Mouse (Mus musculus) hindbrain, embryonic 16.5 days (tissue): ENCODE data around the gene Gnas. TPM values are rescaled to one million over a fixed set of nuclear protein-coding genes. Genes with fewer than 3 reads are reported as not detected.

ENCODE experiments used
- ATAC-seq: fragments of 200-750 bp; cut with Nextera tagmentation; 2 replicates; pipeline ENCODE4 v1.8.0; 2017; ENCODE audit warnings: moderate TSS enrichment, moderate library complexity
- H3K27ac ChIP-seq: fragments of 300-500 bp; sonication (generic); 2 replicates; pipeline ENCODE4 v1.5.1; 2014; ENCODE audit warnings: low read depth, mild to moderate bottlenecking, control low read depth, low read length, moderate library complexity
- H3K27me3 ChIP-seq: fragments of 300-500 bp; sonication (generic); replicated peaks from 2 replicates; pipeline ENCODE4 v1.6.1; 2014; ENCODE audit warnings: low read length; ENCODE audit not compliant: control insufficient read depth, insufficient read depth
- H3K36me3 ChIP-seq: fragments of 300-500 bp; sonication (generic); 2 replicates; pipeline ENCODE4 v1.6.1; 2014; ENCODE audit warnings: mild to moderate bottlenecking, low read length, moderate library complexity, mixed read lengths; ENCODE audit not compliant: control insufficient read depth, insufficient read depth
- H3K4me1 ChIP-seq: fragments of 300-500 bp; sonication (generic); 2 replicates; pipeline ENCODE4 v1.6.1; 2014; ENCODE audit warnings: low read depth, low read length; ENCODE audit not compliant: control insufficient read depth, insufficient read depth
- H3K4me2 ChIP-seq: fragments of 300-500 bp; sonication (generic); 2 replicates; pipeline ENCODE4 v1.6.1; 2014; ENCODE audit warnings: mild to moderate bottlenecking, low read length, control low read depth, moderate library complexity
- H3K4me3 ChIP-seq: fragments of 300-500 bp; sonication (generic); 2 replicates; pipeline ENCODE4 v1.5.1; 2014; ENCODE audit warnings: mild to moderate bottlenecking, low read length, control low read depth, moderate library complexity
- H3K9ac ChIP-seq: fragments of 300-500 bp; sonication (generic); 2 replicates; pipeline ENCODE4 v1.6.1; 2014; ENCODE audit warnings: low read depth, mild to moderate bottlenecking, control low read depth, low read length, moderate library complexity
- H3K9me3 ChIP-seq: fragments of 300-500 bp; sonication (generic); 2 replicates; pipeline ENCODE4 v1.6.1; 2014; ENCODE audit warnings: mild to moderate bottlenecking, low read length, moderate library complexity; ENCODE audit not compliant: control insufficient read depth
- WGBS: fragments of 180-500 bp; shearing (Covaris S2); extraction: QIAGEN DNeasy Blood & Tissue Kit; methylation state at CpG from one replicate; pipeline ENCODE4 v1.1.7; 2014; 5-methylcytosine and 5-hydroxymethylcytosine counted together
- polyA plus RNA-seq: library from polyadenylated mRNA; unstranded; fragments of >200 nt; fragmentation: Nextera tagmentation; extraction: Ambion mirVana; gene quantifications from 2 replicates; pipeline ENCODE4 v1.2.1, GENCODE M21; 2015

Gnas gene
- polyA plus RNA-seq, 1 experiment from 2014 or later, result 1,030 TPM

- Histone ChIP-seq H3K27me3 (peaks cover 11% of the 10 kb centered on the region), H3K4me3 (peak overlapping the region; percentile 19), H3K36me3 (no peaks in the 10 kb centered on the region), H3K4me2 (peak overlapping the region; percentile 58), H3K27ac (no peak overlapping the region), H3K9me3 (peaks cover 58% of the 10 kb centered on the region), H3K9ac (no peak overlapping the region), H3K4me1 (peaks cover 22% of the 10 kb centered on the region)
- WGBS, result 65% methylated on average over 33 of the region's 33 CpGs
- no peak for ATAC-seq
These were observed 14.4 kb downstream of the Gnas start for GRCm38 (mm10) chr2:174298471-174298870.

- WGBS, result 52% methylated on average over 48 of the region's 48 CpGs
- Histone ChIP-seq H3K27me3 (peaks cover 11% of the 10 kb centered on the region), H3K4me1 (peaks cover 22% of the 10 kb centered on the region), H3K4me2 (peak overlapping the region; percentile 58), H3K9ac (no peak overlapping the region), H3K9me3 (peaks cover 58% of the 10 kb centered on the region), H3K36me3 (no peaks in the 10 kb centered on the region), H3K4me3 (peak overlapping the region; percentile 33), H3K27ac (no peak overlapping the region)
- ATAC-seq, result no peak
These were observed 15.1 kb downstream of the Gnas start for GRCm38 (mm10) chr2:174299091-174299770.

DNA sequence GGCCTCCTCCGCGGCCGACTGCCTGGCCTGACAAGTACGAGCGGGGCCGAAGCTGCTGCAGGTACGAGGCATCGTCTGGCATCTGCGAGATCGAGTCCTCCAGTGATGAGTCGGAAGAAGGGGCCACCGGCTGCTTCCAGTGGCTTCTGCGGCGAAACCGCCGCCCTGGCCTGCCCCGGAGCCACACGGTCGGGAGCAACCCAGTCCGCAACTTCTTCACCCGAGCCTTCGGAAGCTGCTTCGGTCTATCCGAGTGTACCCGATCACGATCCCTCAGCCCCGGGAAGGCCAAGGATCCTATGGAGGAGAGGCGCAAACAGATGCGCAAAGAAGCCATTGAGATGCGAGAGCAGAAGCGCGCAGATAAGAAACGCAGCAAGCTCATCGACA lies 15.6 kb downstream of the Gnas start:
- H3K4me2 ChIP-seq, result peak overlapping the region; percentile 58
- H3K27ac ChIP-seq, result no peak overlapping the region
- H3K9ac ChIP-seq, result no peak overlapping the region
- peaks cover 11% of the 10 kb centered on the region for H3K27me3 ChIP-seq
- H3K4me1 ChIP-seq, result peaks cover 22% of the 10 kb centered on the region
- H3K4me3 ChIP-seq, result peak overlapping the region; percentile 33
- peaks cover 55% of the 10 kb centered on the region for H3K9me3 ChIP-seq
- 58% methylated on average over 34 of the region's 34 CpGs for WGBS
- H3K36me3 ChIP-seq, result no peaks in the 10 kb centered on the region
- ATAC-seq, result no peak

- no peak for ATAC-seq
- peaks cover 51% of the 10 kb centered on the region for H3K9me3 ChIP-seq
- H3K36me3 ChIP-seq, result no peaks in the 10 kb centered on the region
- peaks cover 11% of the 10 kb centered on the region for H3K27me3 ChIP-seq
- peak overlapping the region; percentile 58 for H3K4me2 ChIP-seq
- H3K9ac ChIP-seq, result no peak overlapping the region
- 63% methylated on average over 27 of the region's 27 CpGs for WGBS
- peak overlapping the region; percentile 33 for H3K4me3 ChIP-seq
- H3K4me1 ChIP-seq, result peaks cover 22% of the 10 kb centered on the region
- no peak overlapping the region for H3K27ac ChIP-seq
These were observed 16.1 kb downstream of the Gnas start for GRCm38 (mm10) chr2:174300186-174300585.

DNA sequence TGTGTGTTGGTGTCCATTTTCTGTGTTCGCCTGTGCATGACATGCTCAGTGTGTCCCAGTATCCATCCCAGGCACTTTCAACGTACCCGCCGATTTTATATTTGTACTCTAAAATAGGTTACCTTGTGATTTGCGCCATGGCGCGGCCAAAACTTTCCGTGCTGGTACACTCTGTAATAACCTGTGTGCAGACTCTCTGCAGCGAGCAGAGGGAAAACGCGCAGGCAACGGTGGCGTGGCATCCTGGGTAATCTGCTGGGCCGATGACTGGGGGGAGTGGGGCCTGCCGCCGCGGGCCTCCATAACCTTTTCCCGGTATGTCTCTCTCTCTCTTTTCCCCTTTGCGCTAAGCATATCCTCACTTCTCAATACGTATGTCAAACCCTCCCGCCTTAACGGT lies 16.5 kb downstream of the Gnas start:
- H3K36me3 ChIP-seq, result no peaks in the 10 kb centered on the region
- 52% methylated on average over 22 of the region's 22 CpGs for WGBS
- H3K27ac ChIP-seq, result no peak overlapping the region
- H3K9ac ChIP-seq, result no peak overlapping the region
- peaks cover 46% of the 10 kb centered on the region for H3K9me3 ChIP-seq
- peaks cover 22% of the 10 kb centered on the region for H3K4me1 ChIP-seq
- H3K4me2 ChIP-seq, result peak overlapping the region; percentile 58
- H3K4me3 ChIP-seq, result peak overlapping the region; percentile 33
- H3K27me3 ChIP-seq, result peaks cover 11% of the 10 kb centered on the region
- ATAC-seq, result no peak

DNA sequence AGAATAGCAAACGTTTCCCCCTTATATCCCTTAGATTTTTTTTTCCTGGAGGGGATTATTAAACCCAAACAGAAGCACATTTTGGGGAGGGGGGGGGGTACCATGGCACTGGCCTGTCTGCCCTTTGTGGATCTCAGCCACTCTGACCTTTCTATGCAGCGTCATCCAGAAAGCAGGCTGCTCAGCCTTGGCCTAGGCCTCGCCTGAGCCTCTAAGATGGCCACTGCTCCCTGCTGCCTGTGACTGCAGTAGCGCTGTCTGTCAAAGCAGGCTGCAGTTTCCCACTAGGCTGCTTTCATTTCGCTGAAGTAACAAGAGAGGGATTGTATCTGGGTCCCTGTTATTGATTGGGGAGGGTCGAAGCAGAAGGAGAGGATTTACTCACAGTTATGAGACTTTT lies 18.4 kb downstream of the Gnas start:
- Histone ChIP-seq H3K27ac (no peak overlapping the region), H3K9me3 (peaks cover 33% of the 10 kb centered on the region), H3K4me1 (peaks cover 17% of the 10 kb centered on the region), H3K4me2 (no peak overlapping the region), H3K36me3 (no peaks in the 10 kb centered on the region), H3K4me3 (no peak overlapping the region), H3K27me3 (peaks cover 11% of the 10 kb centered on the region), H3K9ac (no peak overlapping the region)
- WGBS, result 36% methylated on average over 6 of the region's 6 CpGs
- no peak for ATAC-seq

DNA sequence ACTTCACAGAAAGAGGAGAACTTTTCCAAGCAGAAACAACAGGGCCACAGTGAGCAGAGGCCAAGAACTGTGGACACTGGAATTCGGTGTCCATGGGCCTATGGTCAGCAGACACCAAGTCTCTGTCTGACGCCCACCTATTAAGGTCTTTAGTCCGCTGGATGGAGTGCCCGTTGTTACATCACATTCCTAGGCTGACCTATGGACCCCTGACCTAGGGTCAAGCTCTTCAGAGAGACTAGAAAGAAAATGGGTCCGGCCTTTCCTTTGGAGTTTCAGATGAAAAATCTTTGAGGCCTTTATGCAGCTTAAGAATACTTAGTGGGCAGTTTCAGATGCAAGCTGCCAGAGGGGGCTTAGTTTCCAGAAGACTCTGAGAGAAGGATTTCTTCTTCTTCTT lies 21.5 kb downstream of the Gnas start:
- no peak overlapping the region for H3K4me2 ChIP-seq
- WGBS, result 6% methylated on average over 5 of the region's 5 CpGs
- ATAC-seq, result no peak
- no peak overlapping the region for H3K9ac ChIP-seq
- no peak overlapping the region for H3K27ac ChIP-seq
- no peaks in the 10 kb centered on the region for H3K36me3 ChIP-seq
- H3K4me3 ChIP-seq, result no peak overlapping the region
- no peaks in the 10 kb centered on the region for H3K4me1 ChIP-seq
- no peaks in the 10 kb centered on the region; the same call in 1 of the 2 replicates for H3K27me3 ChIP-seq
- H3K9me3 ChIP-seq, result peaks cover 2% of the 10 kb centered on the region; the same call in 1 of the 2 replicates

- Histone ChIP-seq H3K4me2 (no peak overlapping the region), H3K27ac (no peak overlapping the region), H3K9ac (no peak overlapping the region), H3K9me3 (no peaks in the 10 kb centered on the region), H3K27me3 (no peaks in the 10 kb centered on the region), H3K4me1 (no peaks in the 10 kb centered on the region; the same call in 1 of the 2 replicates), H3K36me3 (no peaks in the 10 kb centered on the region), H3K4me3 (no peak overlapping the region)
- ATAC-seq, result no peak
- 89% methylated on average over 3 of the region's 3 CpGs for WGBS
These were observed 23.8 kb downstream of the Gnas start for GRCm38 (mm10) chr2:174307903-174308302.

DNA sequence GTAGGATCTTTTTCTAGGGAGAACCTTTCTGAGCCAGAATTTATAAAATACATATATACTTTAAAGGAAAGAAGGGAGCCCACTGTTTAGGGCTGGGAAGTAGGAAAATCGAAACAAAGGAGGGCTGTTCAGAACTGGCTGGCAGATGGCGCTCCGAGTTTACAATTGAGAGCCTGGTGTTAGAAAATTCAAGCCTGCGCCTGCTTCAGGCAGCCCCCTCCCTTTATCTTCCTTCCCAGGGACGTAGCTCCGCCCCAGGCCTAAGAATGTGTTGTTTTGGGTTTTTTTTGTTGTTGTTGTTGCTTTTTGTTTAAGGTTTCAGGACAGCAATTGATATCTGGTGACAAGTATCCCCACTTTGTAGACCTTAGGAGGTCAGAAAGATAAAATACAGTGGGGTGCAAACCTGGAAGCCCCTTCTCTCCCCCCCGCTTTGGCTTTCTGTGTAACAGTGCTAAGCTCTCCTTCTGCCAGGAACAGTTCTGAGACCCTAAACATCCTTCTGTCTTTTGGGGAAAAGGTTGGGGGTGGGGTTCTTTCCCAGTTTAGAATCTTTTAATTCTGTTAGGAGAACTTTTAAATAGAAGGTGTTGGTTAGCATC lies 26.9 kb downstream of the Gnas start:
- no peaks in the 10 kb centered on the region for H3K9me3 ChIP-seq
- 12% methylated on average over 7 of the region's 7 CpGs for WGBS
- no peak overlapping the region for H3K27ac ChIP-seq
- no peaks in the 10 kb centered on the region; the same call in 1 of the 2 replicates for H3K4me1 ChIP-seq
- no peak overlapping the region for H3K4me3 ChIP-seq
- peak; percentile 79 for ATAC-seq
- no peak overlapping the region for H3K4me2 ChIP-seq
- H3K27me3 ChIP-seq, result no peaks in the 10 kb centered on the region
- H3K36me3 ChIP-seq, result no peaks in the 10 kb centered on the region
- no peak overlapping the region for H3K9ac ChIP-seq
